Mouse (Mus musculus) T-cell, adult 2 months (primary cell): ENCODE data around the gene Emsy.

Source experiments
- DNase-seq: peaks from one replicate; pipeline ENCODE4 v3.0.0; 2022; ENCODE audit warnings: low spot score

Emsy gene

DNA sequence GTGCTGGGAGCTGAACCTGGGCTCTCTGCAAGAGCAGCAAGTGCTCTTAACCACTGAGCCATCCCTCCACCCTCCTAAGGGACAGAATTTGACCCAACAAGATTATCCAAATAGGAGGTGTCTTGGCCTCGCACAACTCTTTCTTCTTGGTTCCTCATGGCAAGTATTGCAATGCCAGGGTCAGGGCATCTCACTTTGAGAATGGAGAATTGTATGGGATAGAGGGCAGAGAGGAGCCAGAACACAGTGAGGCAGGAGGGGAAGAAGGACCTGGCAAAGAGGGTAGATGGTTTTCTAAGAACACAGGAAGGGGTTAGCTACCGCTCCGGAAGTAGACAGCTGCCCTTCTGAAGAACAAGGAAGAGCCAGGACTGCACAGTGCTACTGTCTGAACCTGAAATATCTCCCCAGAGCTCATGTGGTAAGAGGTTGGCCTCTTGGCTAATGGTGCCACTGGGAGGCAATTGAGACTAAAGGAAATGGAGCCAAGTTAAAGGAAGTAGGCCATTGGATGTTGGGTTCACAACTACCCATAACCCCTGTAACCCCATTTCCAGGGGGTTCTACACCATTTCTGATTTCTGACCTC lies 80.8 kb downstream of the Emsy start:
- DNase-seq: no peak

- DNase-seq: no peak
Observed at GRCm38 (mm10) chr7:98574771-98575191, 81.8 kb downstream of the Emsy start.

DNA sequence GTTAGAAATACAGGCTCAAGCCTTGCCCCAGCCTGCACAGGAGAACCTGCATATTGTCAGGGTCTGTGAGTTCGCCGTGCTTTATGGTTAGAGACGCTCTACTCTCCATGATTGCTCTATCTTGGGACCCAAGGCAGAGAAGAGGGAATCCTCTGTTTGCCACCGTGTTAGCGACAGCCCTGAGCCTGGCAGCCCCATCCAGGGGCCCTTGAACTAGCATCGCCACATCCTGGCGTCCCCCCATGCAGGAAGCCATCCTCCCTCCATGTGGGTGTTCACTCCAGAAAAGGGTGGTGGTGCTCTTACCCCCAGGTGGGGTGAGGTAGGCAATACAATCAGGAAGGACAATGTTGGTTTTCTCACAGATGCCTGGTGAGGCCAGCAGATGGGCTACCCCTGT lies 82.3 kb downstream of the Emsy start:
- DNase-seq: no peak

DNA sequence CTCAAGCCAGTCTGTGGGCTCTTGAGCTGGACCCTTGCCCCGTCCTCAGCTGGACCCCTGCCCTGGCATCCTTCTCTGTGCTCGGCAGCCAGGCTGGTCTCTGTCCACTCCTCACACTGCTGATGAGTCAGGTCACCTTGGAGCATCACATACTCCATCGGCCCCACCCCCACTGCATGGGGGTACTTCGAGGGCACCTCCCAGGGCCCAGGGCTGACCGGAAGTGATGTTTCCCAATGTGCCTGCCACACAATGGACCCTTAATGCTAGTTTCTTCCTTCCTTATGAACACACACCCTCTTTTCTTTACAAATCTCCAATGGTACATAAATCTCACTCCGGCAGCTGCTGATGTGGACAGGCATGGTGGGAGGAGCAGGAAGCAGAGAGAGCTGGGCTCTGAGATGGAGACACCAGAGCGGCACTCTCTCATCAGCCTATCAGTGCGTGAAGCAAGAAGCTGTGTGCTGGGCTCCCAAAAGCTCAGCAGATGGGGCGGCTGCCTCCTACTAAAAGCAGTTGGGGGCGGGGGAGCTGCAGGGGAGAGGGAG lies 83.3 kb downstream of the Emsy start:
- no peak for DNase-seq

DNA sequence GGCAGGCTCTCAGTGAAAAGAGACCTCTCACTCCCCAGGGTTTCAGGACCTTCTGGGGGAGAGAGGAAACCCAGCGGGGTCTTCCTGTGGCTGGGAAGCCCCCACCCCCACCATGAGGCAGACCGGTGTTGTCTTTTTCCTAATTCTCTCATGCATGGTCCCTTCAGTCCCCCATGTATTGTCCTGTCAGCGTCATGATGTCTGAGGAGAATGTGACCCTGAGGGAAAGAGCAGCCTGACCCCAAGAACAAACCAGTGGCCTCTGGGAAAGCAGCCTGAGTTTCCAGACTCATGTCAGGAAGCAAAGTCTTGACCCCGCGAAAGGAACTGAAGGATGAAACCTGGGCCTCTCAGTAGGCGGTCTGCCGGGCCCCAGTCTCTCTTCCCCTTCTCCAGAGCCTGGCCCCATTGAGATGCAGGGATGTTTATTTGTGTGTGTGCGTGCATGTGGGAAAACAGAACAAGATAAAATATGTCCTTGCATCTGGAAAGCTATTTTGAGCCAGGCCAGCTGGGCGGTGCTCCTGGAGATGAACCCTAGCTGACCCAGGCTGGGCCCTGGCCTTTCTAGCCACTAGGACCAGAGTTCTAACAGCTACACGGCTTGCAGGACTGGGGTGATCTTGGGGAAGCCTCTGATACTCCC lies 84.2 kb downstream of the Emsy start:
- no peak for DNase-seq

DNA sequence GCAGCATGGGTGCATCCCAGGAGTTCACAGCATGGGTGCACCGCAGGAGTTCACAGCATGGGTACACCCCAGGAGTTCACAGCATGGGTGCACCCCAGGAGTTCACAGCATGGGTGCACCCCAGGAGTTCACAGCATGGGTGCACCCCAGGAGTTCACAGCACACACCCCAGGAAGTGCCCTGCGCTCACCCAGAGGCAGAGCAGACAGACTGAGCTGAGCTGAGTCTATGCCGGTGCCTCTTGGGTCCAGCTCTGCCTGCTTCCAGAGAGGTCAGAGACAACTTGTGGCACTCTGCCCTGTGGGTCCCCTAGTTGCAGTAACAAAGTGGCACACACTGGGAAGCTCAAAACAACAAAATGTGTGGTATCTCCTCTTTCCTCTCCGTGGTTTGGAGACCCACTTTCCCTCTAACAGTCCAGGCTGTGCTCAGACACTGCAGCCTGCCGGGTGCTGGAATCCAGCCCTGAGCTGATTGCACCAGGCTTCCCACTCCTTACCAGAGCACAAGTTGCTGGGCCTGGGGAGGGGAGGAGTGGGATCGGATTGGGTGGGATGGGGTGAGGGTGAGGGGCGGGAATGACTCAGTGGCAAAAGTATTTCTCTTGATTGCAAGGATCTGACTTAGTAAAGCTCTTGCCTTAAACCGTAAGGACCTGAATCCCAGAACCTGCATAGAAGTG lies 85.6 kb downstream of the Emsy start:
- no peak for DNase-seq

GRCm38 (mm10) chr7:98567056-98567455 lies 89.5 kb downstream of the Emsy start:
- DNase-seq: no peak

GRCm38 (mm10) chr7:98564607-98565364 lies 91.8 kb downstream of the Emsy start:
- DNase-seq: no peak

DNA sequence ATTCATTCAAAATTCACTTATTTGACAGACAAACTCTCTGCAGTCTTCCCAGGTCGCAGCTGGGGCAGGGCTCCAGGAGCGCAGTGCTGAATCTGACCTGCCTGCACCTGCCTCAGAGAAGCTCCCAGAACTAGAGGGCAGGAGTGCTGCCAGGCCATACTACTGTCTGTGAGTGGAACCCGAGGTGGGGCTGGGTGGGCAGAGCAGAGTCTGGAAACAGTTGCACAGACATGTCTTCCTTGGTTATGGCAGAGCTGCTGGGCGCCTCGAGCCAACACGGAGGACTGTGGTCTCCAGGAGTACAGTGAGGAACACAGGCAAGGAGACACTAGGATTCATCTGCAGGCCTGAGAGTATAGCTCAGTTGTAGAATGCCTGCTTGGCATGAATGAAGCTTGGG lies 92.6 kb downstream of the Emsy start:
- DNase-seq: no peak

- peak; percentile 11 for DNase-seq
Observed at GRCm38 (mm10) chr7:98562966-98563365, 93.6 kb downstream of the Emsy start.

DNA sequence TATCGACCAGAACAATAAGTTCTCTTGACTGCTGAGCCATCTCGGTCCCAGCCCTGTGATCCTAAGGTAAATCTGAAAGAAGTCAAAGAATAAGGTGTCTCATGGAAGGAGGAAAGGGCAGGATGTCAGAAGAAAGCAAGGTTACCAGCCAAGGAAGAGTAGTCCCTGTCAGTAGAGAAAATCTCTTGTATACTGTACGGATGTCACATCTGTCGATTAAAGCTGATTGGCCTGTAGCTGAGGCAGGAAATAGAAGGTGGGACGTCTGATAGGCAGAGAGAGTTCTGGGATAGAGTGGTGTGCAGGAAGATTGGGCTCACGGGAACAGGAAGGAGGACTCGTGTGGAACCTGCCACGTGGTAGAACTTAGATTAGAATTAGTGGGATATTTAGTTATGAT lies 94.4 kb downstream of the Emsy start:
- no peak for DNase-seq

DNA sequence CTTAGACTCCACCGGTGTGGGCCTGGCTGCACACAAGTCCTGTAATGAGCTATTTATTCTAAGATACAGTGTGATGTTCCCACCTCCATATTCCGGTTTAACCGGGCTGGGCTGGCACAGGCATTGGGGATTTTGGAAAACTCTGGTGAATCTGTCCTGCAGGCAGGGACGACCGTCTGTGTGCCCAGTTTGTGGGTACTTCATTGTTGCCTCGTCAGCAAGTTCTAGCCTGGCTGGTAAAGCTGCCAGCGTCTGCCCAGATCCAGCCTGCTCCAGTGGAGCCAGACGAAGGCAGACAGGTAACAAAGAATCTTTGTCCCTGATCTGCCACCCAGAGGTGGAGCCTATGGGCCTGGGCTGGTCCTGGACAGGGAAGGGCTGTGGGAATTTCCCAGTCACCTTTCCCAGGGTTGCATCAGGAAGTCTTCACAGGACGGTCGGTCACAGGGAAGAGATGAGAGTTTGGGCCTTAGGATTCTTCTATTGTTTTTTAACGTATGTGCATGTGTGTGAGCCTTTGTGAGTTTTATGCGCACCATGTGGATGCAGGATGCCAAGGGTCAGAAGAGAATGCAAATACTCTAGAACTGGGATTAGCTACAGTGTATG lies 94.9 kb downstream of the Emsy start:
- DNase-seq: no peak

DNA sequence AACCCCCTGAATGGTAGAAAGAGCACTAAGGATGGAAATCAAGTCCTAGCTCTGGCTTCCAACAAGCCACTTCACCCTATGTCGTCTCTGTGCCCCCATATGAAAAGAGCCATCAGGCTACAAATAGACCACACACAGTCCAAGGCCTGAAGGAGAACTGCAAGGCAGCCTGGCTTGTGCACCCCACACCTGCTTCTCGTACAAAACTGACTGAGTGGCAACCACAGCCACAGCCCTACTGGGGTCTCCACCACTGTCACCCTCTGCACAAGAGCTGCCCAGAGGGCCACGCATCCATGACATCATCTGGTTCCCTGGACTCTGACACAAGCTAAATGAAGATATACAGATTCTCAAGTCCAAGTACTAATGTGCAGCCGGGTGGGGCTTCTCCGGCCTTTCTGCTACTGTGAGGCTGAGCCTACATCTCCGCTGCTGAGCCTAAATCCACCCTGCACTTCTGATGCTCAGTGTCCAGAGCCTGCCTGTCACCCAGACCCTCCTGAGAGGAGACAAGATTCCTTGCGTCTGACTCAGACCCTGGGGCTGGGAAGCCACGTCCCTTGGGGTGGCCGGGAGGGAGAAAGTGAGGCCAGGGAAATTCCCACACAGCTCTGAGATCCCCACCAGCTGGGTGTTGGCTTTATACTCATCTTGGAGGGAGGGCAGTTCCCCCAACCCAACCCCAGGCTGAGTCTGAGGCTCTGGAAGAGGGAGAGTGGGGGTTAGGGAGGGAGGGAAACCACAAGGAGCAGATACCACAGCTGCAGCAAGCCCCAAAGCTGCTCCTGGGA lies 98.3 kb downstream of the Emsy start:
- DNase-seq: no peak

- DNase-seq: no peak
Observed at GRCm38 (mm10) chr7:98556767-98557394, 99.7 kb downstream of the Emsy start.

DNA sequence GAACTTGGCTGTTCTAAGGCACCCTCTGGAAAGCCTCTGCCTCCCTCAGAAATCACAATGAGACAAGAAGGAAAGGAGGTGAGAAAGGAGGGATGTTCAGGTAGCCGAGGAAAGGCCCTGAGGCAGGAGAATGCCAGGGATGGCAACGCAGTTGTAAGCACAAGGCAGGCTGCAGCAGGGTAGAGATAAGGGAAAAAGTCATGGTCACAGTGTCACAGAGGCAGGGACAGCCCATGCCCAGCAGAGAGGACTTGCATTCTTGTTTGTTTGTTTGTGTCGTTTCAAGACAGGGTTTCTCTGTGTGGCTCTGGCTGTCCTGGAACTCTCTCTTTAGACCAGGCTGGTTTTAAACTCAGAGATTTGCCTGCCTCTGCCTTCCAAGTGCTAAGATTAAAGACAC lies 105.5 kb downstream of the Emsy start:
- DNase-seq: no peak

DNA sequence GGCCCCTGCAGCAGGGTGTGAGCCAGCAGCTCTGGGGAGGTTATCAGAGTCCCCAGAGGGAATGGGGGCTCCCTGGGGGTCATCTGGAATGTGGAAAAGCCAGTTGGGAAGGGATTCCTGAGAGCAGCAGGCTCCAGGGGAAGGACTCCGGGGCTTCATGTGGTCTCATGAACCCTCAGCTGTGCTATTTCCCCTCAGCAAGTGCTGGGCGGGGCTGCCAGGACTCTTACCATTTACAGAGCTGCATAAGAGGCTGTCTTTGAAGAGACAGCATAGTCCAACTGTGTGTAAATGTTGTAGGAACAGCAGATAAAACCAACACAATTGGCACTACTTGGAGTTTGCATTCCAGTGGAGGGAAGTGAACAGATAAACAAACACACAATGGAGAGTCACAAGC lies 106.0 kb downstream of the Emsy start:
- no peak for DNase-seq

GRCm38 (mm10) chr7:98548839-98549238 lies 107.7 kb downstream of the Emsy start:
- DNase-seq: no peak

- no peak for DNase-seq
Observed at GRCm38 (mm10) chr7:98544556-98544955, 112.0 kb downstream of the Emsy start.

- no peak for DNase-seq
Observed at GRCm38 (mm10) chr7:98543853-98544370, 112.7 kb downstream of the Emsy start.

DNA sequence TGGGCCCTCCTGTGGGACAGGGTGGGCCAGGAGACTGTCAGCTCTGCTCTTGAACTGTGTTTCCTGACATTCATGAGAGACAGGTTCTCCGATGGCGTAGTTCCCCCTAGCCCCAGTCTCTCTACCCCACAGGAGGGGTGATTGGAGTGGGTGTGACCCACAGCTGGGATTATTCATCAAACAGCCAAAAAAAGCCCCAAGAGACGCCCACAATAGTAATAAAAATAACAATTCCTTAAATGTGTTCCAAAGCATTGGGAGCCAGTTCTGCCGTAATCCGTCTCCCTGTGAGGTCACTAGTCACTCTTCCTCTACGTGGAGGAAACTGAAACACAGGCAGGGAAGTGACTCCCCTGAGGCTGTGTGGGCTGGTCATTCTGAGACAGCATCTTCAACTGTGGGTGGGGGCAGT lies 113.8 kb downstream of the Emsy start:
- no peak for DNase-seq

DNA sequence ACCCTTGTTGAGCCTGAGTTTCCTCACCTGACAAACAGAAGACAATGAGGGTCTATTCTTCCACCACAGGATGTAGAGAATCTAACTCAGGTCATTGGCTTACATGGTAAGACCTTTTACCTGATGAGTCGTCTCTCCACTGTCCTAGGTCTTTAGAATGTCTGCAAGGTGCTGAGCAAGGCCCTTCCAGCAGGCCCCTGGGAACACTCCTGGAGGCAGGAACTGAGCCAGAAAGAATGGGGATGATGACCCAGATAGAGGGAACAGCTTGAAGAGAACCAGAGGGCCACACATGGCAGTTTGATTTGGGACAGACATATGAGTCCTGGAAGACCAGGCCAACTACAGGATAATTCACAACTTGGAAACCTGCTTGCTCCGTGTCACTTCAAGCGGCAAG lies 114.3 kb downstream of the Emsy start:
- no peak for DNase-seq
